Mouse (Mus musculus): Measurements from ENCODE around the gene Cysrt1. TPM values are rescaled to one million over a fixed set of nuclear protein-coding genes. Genes with fewer than 3 reads are reported as not detected.

The Cysrt1 gene
- polyA plus RNA-seq, 1 experiment from 2014 or later, result 66.0 TPM

- H3K9ac ChIP-seq (ENCODE audit: low read length), result peak within 1 kb of the TSS; percentile 75
- H3K27me3 ChIP-seq (ENCODE audit: control insufficient read depth, insufficient read depth, low read length), result no peaks in the 10 kb centered on the region; the same call in 1 of the 2 replicates
- H3K4me2 ChIP-seq (ENCODE audit: low read depth, low read length), result peak within 1 kb of the TSS; percentile 68
- peak within 1 kb of the TSS; percentile 49 for H3K4me3 ChIP-seq (replicated peaks; ENCODE audit: low read length)
- H3K27ac ChIP-seq (ENCODE audit: low read length), result peak within 1 kb of the TSS; percentile 97
- H3K36me3 ChIP-seq (ENCODE audit: control insufficient read depth, insufficient read depth, low read length), result peaks cover 13% of the 10 kb centered on the region; the same call in 1 of the 2 replicates
- H3K4me1 ChIP-seq (ENCODE audit: control insufficient read depth, insufficient read depth, low read length), result peaks cover 35% of the 10 kb centered on the region
- WGBS, result 7% methylated on average over 8 of the region's 8 CpGs
- ATAC-seq (ENCODE audit: insufficient read depth, low FRiP score), result peak; percentile 88
- no peaks in the 10 kb centered on the region for H3K9me3 ChIP-seq (replicated peaks; ENCODE audit: control insufficient read depth, low read length)
Measured at GRCm38 (mm10) chr2:25196172-25196954, 45.9 kb downstream of the Cysrt1 start, which contains the start of gene Tor4a. TSS of gene Tor4a (minus strand) at chr2:25196886.

DNA sequence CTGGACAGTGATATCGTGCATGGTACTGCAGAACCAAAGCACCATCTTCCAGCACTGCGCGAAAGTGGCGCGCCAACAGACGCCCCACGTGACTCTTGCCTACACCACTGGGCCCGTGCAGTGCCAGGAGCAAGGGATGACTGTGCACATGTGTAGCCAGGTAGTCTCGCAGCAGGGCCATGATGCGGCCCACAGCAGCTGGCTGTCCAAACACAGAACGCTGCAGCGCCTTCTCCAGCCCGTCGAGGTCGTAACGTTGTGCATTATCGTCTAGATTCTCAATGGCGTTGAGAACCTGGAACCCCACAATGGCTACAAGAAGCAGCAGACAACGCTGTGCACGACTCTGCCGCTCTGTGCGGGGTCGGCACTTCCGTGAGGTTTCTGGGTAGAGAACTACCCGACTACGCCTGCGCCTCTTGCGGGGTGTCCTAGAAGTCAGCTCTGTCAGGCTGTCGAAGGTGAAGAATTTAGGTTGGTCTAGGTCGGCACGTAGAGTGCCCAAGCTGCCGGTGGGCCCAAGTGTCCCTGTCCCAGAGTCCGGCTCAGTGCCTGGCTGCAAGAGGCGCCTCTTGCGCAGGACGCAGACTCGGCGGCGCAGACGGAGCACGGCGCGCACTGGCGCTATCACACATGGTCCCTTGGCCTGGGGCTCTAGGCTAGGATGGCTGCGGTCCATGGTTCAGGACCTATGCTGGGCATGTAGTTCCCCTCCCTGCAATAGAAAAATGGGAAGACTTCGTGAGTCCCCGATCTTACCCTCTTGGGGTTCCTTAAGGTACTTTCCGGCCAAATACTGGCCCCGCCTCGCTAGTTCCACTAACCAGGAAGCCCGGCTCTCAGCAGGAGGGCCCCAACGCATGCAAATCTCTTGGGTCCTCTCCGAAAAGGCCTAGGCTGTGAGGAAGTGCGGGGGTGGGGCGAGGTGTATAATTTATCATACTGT lies 46.8 kb downstream of the Cysrt1 start:
- Histone ChIP-seq H3K27me3 (ENCODE audit: control insufficient read depth, insufficient read depth, low read length) (no peaks in the 10 kb centered on the region; the same call in 1 of the 2 replicates), H3K4me3 (replicated peaks; ENCODE audit: low read length) (peak overlapping the region; percentile 49), H3K9ac (ENCODE audit: low read length) (peak overlapping the region; percentile 75), H3K4me2 (ENCODE audit: low read depth, low read length) (peak overlapping the region; percentile 68), H3K27ac (ENCODE audit: low read length) (peak overlapping the region; percentile 97), H3K36me3 (ENCODE audit: control insufficient read depth, insufficient read depth, low read length) (peaks cover 8% of the 10 kb centered on the region; the same call in 1 of the 2 replicates), H3K9me3 (replicated peaks; ENCODE audit: control insufficient read depth, low read length) (no peaks in the 10 kb centered on the region), H3K4me1 (ENCODE audit: control insufficient read depth, insufficient read depth, low read length) (peaks cover 35% of the 10 kb centered on the region)
- whole genome bisulfite sequencing, result 17% methylated on average over 55 of the region's 55 CpGs
- peak; percentile 45 for ATAC-seq (ENCODE audit: insufficient read depth, low FRiP score)

- 77% methylated on average over 17 of the region's 17 CpGs for WGBS
- Histone ChIP-seq H3K9ac (ENCODE audit: low read length) (peak overlapping the region; percentile 75; the same call in 1 of the 2 replicates), H3K4me2 (ENCODE audit: low read depth, low read length) (peak overlapping the region; percentile 68), H3K27me3 (ENCODE audit: control insufficient read depth, insufficient read depth, low read length) (no peaks in the 10 kb centered on the region; the same call in 1 of the 2 replicates), H3K27ac (ENCODE audit: low read length) (peak overlapping the region; percentile 97), H3K4me3 (replicated peaks; ENCODE audit: low read length) (peak overlapping the region; percentile 49), H3K9me3 (replicated peaks; ENCODE audit: control insufficient read depth, low read length) (no peaks in the 10 kb centered on the region), H3K4me1 (ENCODE audit: control insufficient read depth, insufficient read depth, low read length) (peaks cover 35% of the 10 kb centered on the region), H3K36me3 (ENCODE audit: control insufficient read depth, insufficient read depth, low read length) (0 out of 2 replicates have a peak, but pooled peaks cover 3% of the 10 kb centered on the region)
- ATAC-seq (ENCODE audit: insufficient read depth, low FRiP score), result no peak
Measured at GRCm38 (mm10) chr2:25194486-25195171, 47.6 kb downstream of the Cysrt1 start.

DNA sequence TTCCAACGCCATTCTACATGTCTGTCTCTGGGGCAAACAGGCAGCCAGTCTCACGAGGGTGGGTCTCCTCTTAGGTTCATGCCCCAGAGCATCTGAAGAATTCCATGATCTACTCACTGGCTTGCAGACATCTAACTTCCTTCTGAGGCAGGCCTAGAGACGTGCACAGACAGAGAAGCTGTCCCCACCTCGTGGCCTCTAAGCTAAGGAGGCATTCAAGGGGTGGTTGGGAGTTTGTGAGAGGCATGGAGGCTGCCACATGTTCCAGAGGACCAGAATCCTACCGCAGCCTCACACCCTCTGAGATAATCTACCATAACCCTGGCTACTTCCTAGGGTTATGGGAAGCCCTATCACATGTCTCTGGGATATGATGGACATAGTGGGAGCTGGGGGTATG lies 48.2 kb downstream of the Cysrt1 start:
- Histone ChIP-seq H3K9me3 (replicated peaks; ENCODE audit: control insufficient read depth, low read length) (no peaks in the 10 kb centered on the region), H3K36me3 (ENCODE audit: control insufficient read depth, insufficient read depth, low read length) (0 out of 2 replicates have a peak, but pooled peaks cover 3% of the 10 kb centered on the region), H3K27ac (ENCODE audit: low read length) (peak overlapping the region; percentile 76), H3K4me3 (replicated peaks; ENCODE audit: low read length) (peak overlapping the region; percentile 7; the same call in 1 of the 2 replicates), H3K4me1 (ENCODE audit: control insufficient read depth, insufficient read depth, low read length) (peaks cover 35% of the 10 kb centered on the region), H3K4me2 (ENCODE audit: low read depth, low read length) (peak overlapping the region; percentile 68), H3K9ac (ENCODE audit: low read length) (peak overlapping the region; percentile 53), H3K27me3 (ENCODE audit: control insufficient read depth, insufficient read depth, low read length) (no peaks in the 10 kb centered on the region; the same call in 1 of the 2 replicates)
- no peak for ATAC-seq (ENCODE audit: insufficient read depth, low FRiP score)
- WGBS, result 66% methylated on average over 5 of the region's 5 CpGs

DNA sequence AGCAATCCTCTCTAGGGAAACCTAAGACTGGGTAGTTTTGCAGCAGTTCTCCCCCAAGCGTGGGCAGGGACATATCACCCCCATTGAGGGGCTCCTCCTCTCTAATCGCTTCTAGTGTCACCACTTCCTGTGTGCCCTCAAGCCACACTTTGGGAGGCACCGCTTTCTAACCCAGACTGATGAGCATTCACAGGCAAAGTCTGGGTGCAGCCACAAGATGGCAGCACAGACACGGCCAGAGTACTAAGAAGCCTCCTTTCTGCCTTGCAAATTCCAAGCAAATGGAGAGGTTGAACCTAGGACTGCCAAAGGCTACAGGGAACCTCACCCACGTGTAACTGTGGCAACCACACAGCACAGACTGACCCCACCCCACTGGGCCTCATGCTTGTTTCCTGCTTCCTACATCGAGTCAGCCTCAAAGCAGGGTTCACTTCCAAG lies 48.9 kb downstream of the Cysrt1 start:
- Histone ChIP-seq H3K4me1 (ENCODE audit: control insufficient read depth, insufficient read depth, low read length) (peaks cover 33% of the 10 kb centered on the region), H3K27ac (ENCODE audit: low read length) (peak overlapping the region; percentile 76), H3K4me2 (ENCODE audit: low read depth, low read length) (peak overlapping the region; percentile 68), H3K4me3 (replicated peaks; ENCODE audit: low read length) (peak overlapping the region; percentile 7; the same call in 1 of the 2 replicates), H3K9ac (ENCODE audit: low read length) (no peak overlapping the region), H3K27me3 (ENCODE audit: control insufficient read depth, insufficient read depth, low read length) (no peaks in the 10 kb centered on the region; the same call in 1 of the 2 replicates), H3K36me3 (ENCODE audit: control insufficient read depth, insufficient read depth, low read length) (0 out of 2 replicates have a peak, but pooled peaks cover under 1% of the 10 kb centered on the region), H3K9me3 (replicated peaks; ENCODE audit: control insufficient read depth, low read length) (no peaks in the 10 kb centered on the region)
- peak; percentile 76 for ATAC-seq (ENCODE audit: insufficient read depth, low FRiP score)
- 2% methylated on average over 6 of the region's 6 CpGs for WGBS

Other genes starting within 250 kb of the Cysrt1 start
- 57.2 and 62.0 TPM in 2 replicates for gene Nsmf, start 188.1 kb downstream of the Cysrt1 start, polyA plus RNA-seq (2015; fragmentation: Nextera tagmentation; extraction: Ambion mirVana)
- 2.5 and 2.6 TPM in 2 replicates for gene Entpd8, start 162.1 kb downstream of the Cysrt1 start, polyA plus RNA-seq (2015; fragmentation: Nextera tagmentation; extraction: Ambion mirVana)
- gene Noxa1, start 147.3 kb downstream of the Cysrt1 start, polyA plus RNA-seq (2015; fragmentation: Nextera tagmentation; extraction: Ambion mirVana), result 8.1 and 8.8 TPM in 2 replicates
- gene Nrarp, start 61.7 kb downstream of the Cysrt1 start, polyA plus RNA-seq (2015; fragmentation: Nextera tagmentation; extraction: Ambion mirVana), result 9.9 and 11.0 TPM in 2 replicates
- 16.8 and 19.2 TPM in 2 replicates for gene Tor4a, start 45.6 kb downstream of the Cysrt1 start, polyA plus RNA-seq (2015; fragmentation: Nextera tagmentation; extraction: Ambion mirVana)
- 102 and 109 TPM in 2 replicates for gene Nelfb, start 31.0 kb downstream of the Cysrt1 start, polyA plus RNA-seq (2015; fragmentation: Nextera tagmentation; extraction: Ambion mirVana)
- 0.06 TPM in 1 of 2 replicates, not detected in the other for gene Stpg3, start 27.8 kb downstream of the Cysrt1 start, polyA plus RNA-seq (2015; fragmentation: Nextera tagmentation; extraction: Ambion mirVana)
- gene Fam166a, start 23.7 kb downstream of the Cysrt1 start, polyA plus RNA-seq (2015; fragmentation: Nextera tagmentation; extraction: Ambion mirVana), result not detected in 2 replicates
- gene Tubb4b, start 17.8 kb downstream of the Cysrt1 start, polyA plus RNA-seq (2015; fragmentation: Nextera tagmentation; extraction: Ambion mirVana), result 631 and 720 TPM in 2 replicates
- 0.71 and 1.1 TPM in 2 replicates for gene Slc34a3, start 8.1 kb downstream of the Cysrt1 start, polyA plus RNA-seq (2015; fragmentation: Nextera tagmentation; extraction: Ambion mirVana)
- 0.23 and 0.64 TPM in 2 replicates for gene Rnf224, start 5.7 kb downstream of the Cysrt1 start, polyA plus RNA-seq (2015; fragmentation: Nextera tagmentation; extraction: Ambion mirVana)
- 11.3 and 14.2 TPM in 2 replicates for gene Rnf208, start 197 bp downstream of the Cysrt1 start, polyA plus RNA-seq (2015; fragmentation: Nextera tagmentation; extraction: Ambion mirVana)
- 10.1 and 12.8 TPM in 2 replicates for gene AL732309.1, start 4.4 kb upstream of the Cysrt1 start, polyA plus RNA-seq (2015; fragmentation: Nextera tagmentation; extraction: Ambion mirVana)
- 19.5 and 20.2 TPM in 2 replicates for gene Tmem203, start 13.0 kb upstream of the Cysrt1 start, polyA plus RNA-seq (2015; fragmentation: Nextera tagmentation; extraction: Ambion mirVana)
- 17.9 and 19.0 TPM in 2 replicates for gene Tprn, start 20.2 kb upstream of the Cysrt1 start, polyA plus RNA-seq (2015; fragmentation: Nextera tagmentation; extraction: Ambion mirVana)
- 199 TPM in 2 replicates for gene Ssna1, start 30.0 kb upstream of the Cysrt1 start, polyA plus RNA-seq (2015; fragmentation: Nextera tagmentation; extraction: Ambion mirVana)
- 123 and 134 TPM in 2 replicates for gene Anapc2, start 30.0 kb upstream of the Cysrt1 start, polyA plus RNA-seq (2015; fragmentation: Nextera tagmentation; extraction: Ambion mirVana)
- not detected in 2 replicates for gene Tmem210, start 45.7 kb upstream of the Cysrt1 start, polyA plus RNA-seq (2015; fragmentation: Nextera tagmentation; extraction: Ambion mirVana)
- 14.3 and 20.3 TPM in 2 replicates for gene Lrrc26, start 47.5 kb upstream of the Cysrt1 start, polyA plus RNA-seq (2015; fragmentation: Nextera tagmentation; extraction: Ambion mirVana)
- 2.0 and 2.3 TPM in 2 replicates for gene Grin1, start 76.7 kb upstream of the Cysrt1 start, polyA plus RNA-seq (2015; fragmentation: Nextera tagmentation; extraction: Ambion mirVana)
- 46.0 and 47.0 TPM in 2 replicates for gene Man1b1, start 89.9 kb upstream of the Cysrt1 start, polyA plus RNA-seq (2015; fragmentation: Nextera tagmentation; extraction: Ambion mirVana)
- 23.8 and 26.8 TPM in 2 replicates for gene Dpp7, start 113.9 kb upstream of the Cysrt1 start, polyA plus RNA-seq (2015; fragmentation: Nextera tagmentation; extraction: Ambion mirVana)
- gene Uap1l1, start 123.2 kb upstream of the Cysrt1 start, polyA plus RNA-seq (2015; fragmentation: Nextera tagmentation; extraction: Ambion mirVana), result 34.8 and 40.0 TPM in 2 replicates
- 30.7 and 35.9 TPM in 2 replicates for gene Sapcd2, start 129.9 kb upstream of the Cysrt1 start, polyA plus RNA-seq (2015; fragmentation: Nextera tagmentation; extraction: Ambion mirVana)
- gene Entpd2, start 153.4 kb upstream of the Cysrt1 start, polyA plus RNA-seq (2015; fragmentation: Nextera tagmentation; extraction: Ambion mirVana), result 16.6 and 19.4 TPM in 2 replicates
- 54.9 and 66.1 TPM in 2 replicates for gene Npdc1, start 156.9 kb upstream of the Cysrt1 start, polyA plus RNA-seq (2015; fragmentation: Nextera tagmentation; extraction: Ambion mirVana)
- 0.19 TPM in 1 of 2 replicates, not detected in the other for gene Fut7, start 180.8 kb upstream of the Cysrt1 start, polyA plus RNA-seq (2015; fragmentation: Nextera tagmentation; extraction: Ambion mirVana)
- gene Abca2, start 186.3 kb upstream of the Cysrt1 start, polyA plus RNA-seq (2015; fragmentation: Nextera tagmentation; extraction: Ambion mirVana), result 4.0 and 4.6 TPM in 2 replicates
- 60.5 and 113 TPM in 2 replicates for gene Clic3, start 214.4 kb upstream of the Cysrt1 start, polyA plus RNA-seq (2015; fragmentation: Nextera tagmentation; extraction: Ambion mirVana)
- gene Paxx, start 218.6 kb upstream of the Cysrt1 start, polyA plus RNA-seq (2015; fragmentation: Nextera tagmentation; extraction: Ambion mirVana), result 44.1 and 49.4 TPM in 2 replicates
- gene Ptgds, start 227.6 kb upstream of the Cysrt1 start, polyA plus RNA-seq (2015; fragmentation: Nextera tagmentation; extraction: Ambion mirVana), result 6.1 and 6.7 TPM in 2 replicates

Measured in stomach, embryonic 16.5 days (tissue).